Mouse (Mus musculus): ENCODE data around the gene Nek5.

DNA sequence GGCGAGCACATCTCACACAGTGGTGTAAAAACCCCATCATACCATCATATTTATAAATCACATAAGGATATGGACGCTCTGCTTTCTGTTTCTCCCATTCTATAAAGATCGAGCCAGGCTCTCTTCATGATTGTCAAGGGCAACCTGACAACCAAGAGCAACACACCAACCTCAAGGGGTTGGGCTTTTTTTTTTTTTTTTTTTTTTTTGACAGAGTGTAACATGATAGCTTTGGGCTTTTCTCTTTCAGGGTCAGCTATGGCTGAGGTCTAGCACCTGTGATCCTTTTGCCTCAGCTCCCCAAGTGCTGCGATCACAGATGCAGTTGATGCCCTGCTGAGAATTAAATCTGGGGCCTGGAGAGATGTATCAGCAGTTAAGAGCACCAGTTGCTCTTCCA lies 17.8 kb downstream of the Nek5 start:
- TF ChIP-seq CTCF (IDR thresholded peaks at IDR 0.05; ENCODE audit: low read depth, low read length), result no peak
- TF ChIP-seq POLR2A (IDR thresholded peaks at IDR 0.05; ENCODE audit: extremely low read depth, insufficient read depth, low read length), result no peak
